Mouse (Mus musculus) embryonic facial prominence, embryonic 12.5 days (tissue): ENCODE data around the gene Ina. TPM values are rescaled to one million over a fixed set of nuclear protein-coding genes. Genes with fewer than 3 reads are reported as not detected.
"Not testable (repeated sequence)": the region's sequence is repeated elsewhere in the genome, so short reads cannot be mapped to it uniquely, and the experiment has no call there.

ENCODE experiments used
- ATAC-seq: fragments of 200-750 bp; cut with Nextera tagmentation; 2 replicates; pipeline ENCODE4 v1.8.0; 2017; ENCODE audit not compliant: insufficient number of reproducible peaks, insufficient read depth, low FRiP score, low TSS enrichment
- H3K27ac ChIP-seq: fragments of 300-500 bp; sonication (generic); 2 replicates; pipeline ENCODE4 v1.5.1; 2016; ENCODE audit warnings: mild to moderate bottlenecking
- H3K27me3 ChIP-seq: fragments of 300-500 bp; sonication (generic); 2 replicates; pipeline ENCODE4 v1.6.1; 2016; ENCODE audit warnings: mild to moderate bottlenecking, moderate library complexity
- H3K36me3 ChIP-seq: fragments of 300-500 bp; sonication (generic); 2 replicates; pipeline ENCODE4 v1.6.1; 2016; ENCODE audit warnings: mild to moderate bottlenecking
- H3K4me1 ChIP-seq: fragments of 300-500 bp; sonication (generic); 2 replicates; pipeline ENCODE4 v1.6.1; 2016
- H3K4me2 ChIP-seq: fragments of 300-500 bp; sonication (generic); replicated peaks from 2 replicates; pipeline ENCODE4 v1.6.1; 2016; ENCODE audit warnings: mild to moderate bottlenecking, moderate library complexity
- H3K4me3 ChIP-seq: fragments of 300-500 bp; sonication (generic); 2 replicates; pipeline ENCODE4 v1.5.1; 2016; ENCODE audit warnings: mild to moderate bottlenecking
- H3K9ac ChIP-seq: fragments of 300-500 bp; sonication (generic); 2 replicates; pipeline ENCODE4 v1.6.1; 2016; ENCODE audit warnings: mild to moderate bottlenecking, moderate library complexity
- H3K9me3 ChIP-seq: fragments of 300-500 bp; sonication (generic); 2 replicates; pipeline ENCODE4 v1.6.1; 2016; ENCODE audit warnings: mild to moderate bottlenecking, moderate library complexity
- WGBS: fragments of 180-500 bp; shearing (Covaris S2); methylation state at CpG from one replicate; pipeline ENCODE4 v1.1.7; 2016; 5-methylcytosine and 5-hydroxymethylcytosine counted together
- polyA plus RNA-seq: library from polyadenylated mRNA; unstranded; fragments of >200 nt; fragmentation: Nextera tagmentation; extraction: Ambion mirVana; gene quantifications from 2 replicates; pipeline ENCODE4 v1.2.1, GENCODE M21; 2016

The Ina gene
- polyA plus RNA-seq, 1 experiment from 2014 or later, result 39.4 TPM

DNA sequence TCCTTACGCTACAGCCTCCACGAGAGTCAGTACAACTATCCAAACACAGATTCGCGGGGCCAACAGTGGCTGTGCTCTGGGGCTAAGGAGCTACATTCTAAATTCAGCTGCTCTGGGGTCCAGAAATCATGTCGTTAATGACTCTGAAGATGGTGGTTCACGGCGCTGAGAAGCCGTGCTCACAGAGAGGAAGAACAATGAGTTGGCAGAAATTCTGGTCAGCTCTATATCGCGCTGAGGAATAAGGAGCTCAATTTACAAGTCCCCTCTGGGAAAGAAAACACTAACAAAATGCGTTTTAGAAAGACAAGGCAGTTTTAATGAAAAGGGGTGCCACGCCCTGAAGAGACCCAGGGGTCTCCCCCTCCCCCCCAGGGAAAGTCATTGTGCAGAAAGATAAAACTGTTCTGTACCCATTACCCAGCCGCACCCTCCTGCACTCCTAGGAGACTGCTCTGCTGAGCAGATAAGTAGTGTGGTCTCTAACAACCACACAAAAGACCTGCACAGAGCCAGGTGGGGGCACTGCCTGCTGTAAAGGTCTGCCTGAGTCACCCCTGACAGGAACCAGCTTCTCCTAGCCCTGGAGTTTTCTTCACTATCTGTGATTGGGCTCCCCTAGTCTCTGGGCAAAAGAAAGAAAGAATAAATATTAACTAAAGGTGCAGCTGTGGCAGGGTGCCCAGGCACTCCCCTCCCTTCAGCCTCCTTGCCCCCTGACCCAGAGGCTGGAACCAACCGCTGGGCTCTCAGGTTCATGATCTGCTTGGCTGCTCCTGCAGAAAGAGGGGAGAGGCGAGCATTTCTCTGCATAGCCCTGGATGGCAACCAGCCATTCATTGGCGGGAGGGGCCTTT is 26.0 kb upstream of the Ina start:
- Histone ChIP-seq H3K4me2 (no peak overlapping the region), H3K4me3 (no peak overlapping the region), H3K27me3 (no peaks in the 10 kb centered on the region), H3K9ac (no peak overlapping the region), H3K4me1 (peaks cover 10% of the 10 kb centered on the region; the same call in 1 of the 2 replicates), H3K9me3 (no peaks in the 10 kb centered on the region), H3K36me3 (no peaks in the 10 kb centered on the region), H3K27ac (peak overlapping the region; percentile 36; the same call in 1 of the 2 replicates)
- 61% methylated on average over 16 of the region's 16 CpGs for WGBS
- ATAC-seq, result no peak

DNA sequence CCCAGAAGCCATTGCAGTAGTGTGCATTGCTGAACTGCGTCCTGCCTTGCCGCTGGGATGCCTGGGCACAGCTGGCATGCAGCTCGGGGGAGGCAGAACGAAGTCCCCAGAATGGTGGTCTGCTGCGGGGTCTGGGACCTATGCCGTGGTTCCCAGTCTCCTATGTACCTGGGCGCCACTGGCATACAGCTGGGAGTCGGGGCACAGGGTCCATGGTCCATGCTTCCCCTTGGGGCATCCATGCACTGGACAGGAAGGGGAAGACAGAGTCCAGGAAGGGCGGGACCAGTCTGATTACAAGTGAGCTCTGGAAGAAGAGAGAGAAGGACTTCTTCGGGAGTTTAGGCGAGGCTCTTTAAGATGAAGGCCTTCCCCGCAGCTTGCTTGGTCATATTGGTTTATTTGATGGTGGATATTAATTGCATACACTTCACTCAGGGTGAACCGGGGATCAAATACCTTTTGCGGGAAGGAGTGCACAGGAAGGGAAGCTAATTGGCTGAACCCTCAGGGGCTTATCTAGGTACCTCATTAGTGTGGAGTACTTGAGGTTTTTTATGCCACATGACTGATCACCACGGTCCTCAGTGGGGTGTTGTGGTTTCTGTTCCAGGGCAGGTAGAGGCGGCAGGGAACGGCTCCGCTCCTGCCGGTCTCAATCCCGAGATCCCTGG is 24.9 kb upstream of the Ina start:
- no peaks in the 10 kb centered on the region for H3K36me3 ChIP-seq
- peaks cover 7% of the 10 kb centered on the region; the same call in 1 of the 2 replicates for H3K4me1 ChIP-seq
- 80% methylated on average over 20 of the region's 20 CpGs for WGBS
- H3K4me2 ChIP-seq, result no peak overlapping the region
- no peak overlapping the region for H3K9ac ChIP-seq
- no peak for ATAC-seq
- H3K27ac ChIP-seq, result no peak overlapping the region
- no peaks in the 10 kb centered on the region for H3K27me3 ChIP-seq
- H3K4me3 ChIP-seq, result no peak overlapping the region
- H3K9me3 ChIP-seq, result no peaks in the 10 kb centered on the region

DNA sequence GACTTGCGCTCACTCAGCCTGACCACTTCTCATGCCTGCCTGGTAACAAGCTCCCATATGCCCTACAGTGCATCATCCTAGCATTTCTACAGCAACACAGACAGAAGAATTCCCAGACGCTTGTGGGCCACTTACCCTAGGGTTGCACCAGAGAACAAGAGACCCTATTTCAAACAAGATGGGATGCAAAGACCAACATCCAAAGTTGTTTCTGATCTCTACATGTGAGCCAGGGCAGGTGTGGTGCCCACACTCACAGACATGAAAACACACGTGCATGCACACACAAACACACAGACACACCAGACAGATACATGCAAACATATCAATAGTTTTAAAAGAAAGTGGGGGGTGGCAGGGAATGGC is 24.4 kb upstream of the Ina start:
- no peaks in the 10 kb centered on the region for H3K27me3 ChIP-seq
- no peak overlapping the region for H3K27ac ChIP-seq
- no peak for ATAC-seq
- no peak overlapping the region for H3K4me3 ChIP-seq
- no peaks in the 10 kb centered on the region for H3K36me3 ChIP-seq
- WGBS, result 84% methylated on average over 3 of the region's 3 CpGs
- H3K4me2 ChIP-seq, result no peak overlapping the region
- no peaks in the 10 kb centered on the region for H3K9me3 ChIP-seq
- peaks cover 7% of the 10 kb centered on the region; the same call in 1 of the 2 replicates for H3K4me1 ChIP-seq
- H3K9ac ChIP-seq, result no peak overlapping the region

DNA sequence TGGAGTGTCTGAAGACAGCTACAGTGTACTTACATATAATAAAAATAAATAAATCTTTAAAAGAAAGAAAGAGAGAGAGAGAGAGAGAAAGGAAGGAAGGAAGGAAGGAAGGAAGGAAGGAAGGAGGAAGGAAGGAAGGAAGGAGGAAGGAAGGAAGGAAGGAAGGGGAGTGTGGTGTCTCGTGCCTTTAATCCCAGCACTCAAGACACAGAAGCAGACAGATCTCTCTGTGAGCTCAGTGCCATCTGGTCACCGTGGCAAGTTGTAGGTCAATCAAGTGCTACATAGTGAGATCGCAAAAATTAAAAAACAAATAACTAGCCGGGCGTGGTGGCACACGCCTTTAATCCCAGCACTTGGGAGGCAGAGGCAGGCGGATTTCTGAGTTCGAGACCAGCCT is 23.9 kb upstream of the Ina start:
- 91% methylated on average over 8 of the region's 8 CpGs for WGBS
- H3K4me2 ChIP-seq, H3K9me3 ChIP-seq, ATAC-seq, H3K4me1 ChIP-seq, H3K4me3 ChIP-seq, H3K27ac ChIP-seq, H3K36me3 ChIP-seq, H3K27me3 ChIP-seq, H3K9ac ChIP-seq: not testable (repeated sequence)

DNA sequence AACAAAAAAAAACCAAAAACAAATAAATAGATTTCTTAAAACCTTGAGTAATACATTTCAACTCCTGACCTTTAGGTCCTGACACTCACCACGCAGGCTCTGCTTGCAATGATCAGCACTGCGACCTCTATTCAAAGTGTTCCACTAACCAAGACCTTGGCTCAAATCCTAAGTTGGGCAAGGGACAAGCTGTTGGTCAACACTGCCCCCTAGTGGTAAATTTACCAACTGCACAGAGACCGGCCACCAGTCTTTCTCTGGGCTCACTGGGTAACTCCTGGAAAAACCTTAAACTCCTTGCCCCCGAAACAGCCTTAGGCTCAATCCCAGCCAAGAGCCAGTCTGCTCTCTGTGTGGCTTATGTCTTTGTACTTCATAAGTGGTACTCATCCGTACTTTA is 23.4 kb upstream of the Ina start:
- Histone ChIP-seq H3K27me3 (no peaks in the 10 kb centered on the region), H3K36me3 (no peaks in the 10 kb centered on the region), H3K4me3 (no peak overlapping the region), H3K9ac (no peak overlapping the region), H3K9me3 (no peaks in the 10 kb centered on the region), H3K4me1 (peaks cover 7% of the 10 kb centered on the region; the same call in 1 of the 2 replicates), H3K4me2 (no peak overlapping the region), H3K27ac (no peak overlapping the region)
- ATAC-seq, result no peak
- WGBS, result 10% methylated on average over 5 of the region's 5 CpGs

DNA sequence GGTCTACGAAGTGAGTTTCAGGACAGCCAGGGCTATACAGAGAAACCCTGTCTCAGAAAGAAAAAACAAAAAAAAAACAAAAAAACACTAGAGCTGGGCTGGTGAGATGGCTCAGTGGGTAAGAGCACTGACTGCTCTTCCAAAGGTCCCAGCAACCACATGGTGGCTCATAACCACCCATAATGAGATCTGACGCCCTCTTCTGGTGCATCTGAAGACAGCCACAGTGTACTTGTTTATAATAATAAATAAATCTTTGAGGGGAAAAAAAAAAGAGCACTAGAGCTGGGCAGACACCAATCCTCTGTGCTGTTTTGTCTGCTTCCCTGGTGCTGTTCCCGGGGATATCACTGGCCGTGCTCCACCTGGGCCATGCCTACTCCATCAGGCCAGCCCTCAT is 22.2 kb upstream of the Ina start:
- WGBS, result 73% methylated on average over 4 of the region's 4 CpGs
- not testable (repeated sequence) for H3K4me3 ChIP-seq, H3K4me1 ChIP-seq, H3K9me3 ChIP-seq, H3K27me3 ChIP-seq, H3K9ac ChIP-seq, H3K4me2 ChIP-seq, ATAC-seq, H3K27ac ChIP-seq, H3K36me3 ChIP-seq

DNA sequence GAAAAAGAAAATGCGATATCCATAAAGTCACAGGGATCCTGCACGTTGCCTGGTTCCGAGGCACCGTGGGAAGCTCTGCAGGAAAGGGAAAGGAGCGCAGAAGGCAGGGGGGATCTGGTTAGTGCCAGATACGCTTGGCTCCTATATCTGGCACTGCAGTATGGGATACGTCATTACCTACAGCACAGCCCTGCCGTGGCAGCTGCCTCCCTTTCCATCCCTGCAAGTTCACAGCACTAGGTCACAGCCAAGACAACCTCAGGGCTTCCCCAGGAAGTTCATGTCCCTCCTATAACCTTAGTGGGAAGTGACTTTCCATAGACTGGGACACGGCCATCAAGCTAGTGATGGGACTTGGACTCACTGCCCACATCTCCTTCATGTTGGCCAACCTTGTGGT is 18.4 kb upstream of the Ina start:
- H3K4me3 ChIP-seq, result no peak overlapping the region
- no peaks in the 10 kb centered on the region for H3K36me3 ChIP-seq
- 78% methylated on average over 9 of the region's 9 CpGs for WGBS
- H3K4me1 ChIP-seq, result no peaks in the 10 kb centered on the region
- H3K4me2 ChIP-seq, result no peak overlapping the region
- no peak for ATAC-seq
- H3K27ac ChIP-seq, result no peak overlapping the region
- no peak overlapping the region for H3K9ac ChIP-seq
- H3K9me3 ChIP-seq, result no peaks in the 10 kb centered on the region
- H3K27me3 ChIP-seq, result no peaks in the 10 kb centered on the region

DNA sequence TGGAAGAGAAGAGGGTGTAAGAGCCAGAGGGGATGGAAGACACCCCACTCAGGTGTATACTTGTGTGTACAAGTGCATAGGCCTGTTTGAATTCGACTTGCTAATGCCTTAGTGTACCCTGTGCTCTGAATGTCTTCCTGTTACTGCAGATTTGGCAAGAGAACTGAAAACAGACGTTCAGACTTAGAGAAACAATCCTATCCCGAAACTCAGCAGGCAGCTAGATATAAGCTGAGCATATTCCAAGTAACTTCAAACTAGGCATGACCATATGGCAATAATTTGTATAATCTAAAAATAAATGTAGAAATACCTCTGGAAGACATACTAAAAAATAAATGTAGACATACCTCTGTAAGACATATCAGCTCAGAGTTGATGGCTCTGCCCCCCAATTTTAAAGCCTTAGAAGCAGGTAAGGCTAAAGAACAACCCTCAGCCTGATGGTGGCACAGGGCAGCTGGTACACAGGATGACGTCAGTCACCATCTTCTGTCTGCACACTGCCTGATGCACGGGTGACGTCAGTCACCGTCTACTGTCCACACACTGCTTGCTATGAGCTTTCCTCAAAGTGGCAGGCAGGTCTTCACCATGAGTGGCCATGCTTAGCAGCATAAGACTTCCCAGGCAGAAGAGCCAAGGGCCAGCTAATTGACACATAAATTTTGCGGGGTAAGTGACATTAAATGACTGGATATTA is 16.2 kb upstream of the Ina start:
- Histone ChIP-seq H3K36me3 (no peaks in the 10 kb centered on the region), H3K27ac (no peak overlapping the region), H3K4me1 (no peaks in the 10 kb centered on the region), H3K4me2 (no peak overlapping the region), H3K4me3 (no peak overlapping the region), H3K9me3 (no peaks in the 10 kb centered on the region), H3K9ac (no peak overlapping the region), H3K27me3 (no peaks in the 10 kb centered on the region)
- WGBS, result 77% methylated on average over 8 of the region's 8 CpGs
- ATAC-seq, result no peak

DNA sequence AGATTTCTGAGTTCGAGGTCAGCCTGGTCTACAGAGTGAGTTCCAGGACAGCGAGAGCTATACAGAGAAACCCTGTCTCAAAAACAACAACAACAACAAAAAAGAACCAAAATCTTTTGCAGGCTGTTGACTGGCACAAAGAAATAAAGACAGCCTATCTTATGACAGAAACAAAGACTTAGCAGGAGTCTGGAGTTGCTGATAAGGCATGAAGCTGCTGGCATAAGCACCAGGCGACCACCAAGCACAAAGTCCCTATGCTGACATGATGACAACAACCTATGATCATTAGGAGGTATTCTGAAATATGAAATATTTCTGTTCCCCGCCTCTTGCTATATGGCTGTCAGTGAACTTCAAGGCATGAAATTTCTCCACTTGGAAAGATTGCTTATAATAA is 15.5 kb upstream of the Ina start:
- H3K27ac ChIP-seq, result no peak overlapping the region

DNA sequence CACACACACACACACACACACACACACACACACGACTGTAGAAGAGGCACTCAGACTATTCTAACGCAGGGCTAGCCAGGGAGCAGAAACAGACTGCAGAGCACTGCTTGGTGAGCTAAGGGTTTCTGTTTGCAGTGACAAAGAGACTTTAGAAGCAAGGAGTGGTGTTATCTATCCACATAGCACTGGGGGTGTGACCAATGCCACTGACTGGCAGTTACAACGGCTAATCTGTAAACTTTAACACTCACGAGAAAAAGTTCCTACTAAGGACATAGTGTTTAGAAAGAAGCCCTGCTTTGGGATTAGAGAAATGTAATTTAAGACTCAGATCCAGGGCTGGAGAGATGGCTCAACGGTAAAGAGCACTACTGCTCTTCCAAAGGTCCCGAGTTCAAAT is 14.7 kb upstream of the Ina start:
- 88% methylated on average over 6 of the region's 6 CpGs for WGBS
- no peaks in the 10 kb centered on the region for H3K36me3 ChIP-seq
- H3K27ac ChIP-seq, result no peak overlapping the region
- H3K4me2 ChIP-seq, result no peak overlapping the region
- no peak overlapping the region for H3K9ac ChIP-seq
- no peak overlapping the region for H3K4me3 ChIP-seq
- no peak for ATAC-seq
- H3K4me1 ChIP-seq, result no peaks in the 10 kb centered on the region
- H3K9me3 ChIP-seq, result no peaks in the 10 kb centered on the region
- H3K27me3 ChIP-seq, result no peaks in the 10 kb centered on the region

More for the DNA sequence above, 15.5 kb upstream of the Ina start:
- Histone ChIP-seq H3K4me1 (no peaks in the 10 kb centered on the region), H3K9ac (no peak overlapping the region), H3K4me2 (no peak overlapping the region), H3K4me3 (no peak overlapping the region), H3K9me3 (no peaks in the 10 kb centered on the region), H3K27me3 (no peaks in the 10 kb centered on the region), H3K36me3 (no peaks in the 10 kb centered on the region)
- WGBS, result 83% methylated on average over 4 of the region's 4 CpGs
- ATAC-seq, result no peak

DNA sequence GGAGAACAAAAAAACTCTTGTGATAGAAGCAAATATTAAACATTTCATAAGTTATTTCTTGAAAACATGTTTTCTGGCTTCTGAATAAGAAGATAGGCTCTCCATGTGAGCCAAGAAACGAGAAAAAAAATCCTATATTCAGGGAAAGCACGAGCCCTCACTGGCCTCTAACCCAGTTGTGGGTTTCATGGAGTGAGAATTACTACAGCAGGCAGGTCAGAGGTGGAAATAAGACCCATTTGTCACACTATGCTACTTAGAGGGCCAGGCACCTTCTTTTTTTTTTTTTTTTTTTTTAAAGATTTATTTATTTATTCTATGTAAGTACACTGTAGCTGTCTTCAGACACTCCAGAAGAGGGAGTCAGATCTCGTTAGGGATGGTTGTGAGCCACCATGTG is 14.1 kb upstream of the Ina start:
- not testable (repeated sequence) for H3K36me3 ChIP-seq, ATAC-seq, H3K4me1 ChIP-seq, H3K9ac ChIP-seq, H3K9me3 ChIP-seq, H3K27me3 ChIP-seq, H3K4me2 ChIP-seq, H3K4me3 ChIP-seq, H3K27ac ChIP-seq
- 81% methylated on average over 2 of the region's 3 CpGs for WGBS
